Mouse (Mus musculus) stomach, embryonic 14.5 days (tissue): ENCODE measurements at regions not wholly inside any gene's neighbourhood (a gene's known extent, or its start where the extent isn't known, plus 50 kb on each side); places are given as distances from the start of the nearest gene placed in this dataset.

Source experiments
- ATAC-seq: fragments of 200-750 bp; cut with Nextera tagmentation; 2 replicates; pipeline ENCODE4 v1.8.0; 2017; ENCODE audit warnings: low read depth, moderate TSS enrichment; ENCODE audit not compliant: insufficient number of reproducible peaks, insufficient read depth, low FRiP score
- H3K27ac ChIP-seq: fragments of 300-500 bp; sonication (generic); 2 replicates; pipeline ENCODE4 v1.5.1; 2014; ENCODE audit warnings: mild to moderate bottlenecking, low read length, moderate library complexity, mixed read lengths
- H3K27me3 ChIP-seq: fragments of 300-500 bp; sonication (generic); 2 replicates; pipeline ENCODE4 v1.6.1; 2014; ENCODE audit warnings: low read length, control low read depth, mixed read lengths; ENCODE audit not compliant: control insufficient read depth, insufficient read depth
- H3K36me3 ChIP-seq: fragments of 300-500 bp; sonication (generic); 2 replicates; pipeline ENCODE4 v1.6.1; 2014; ENCODE audit warnings: mild to moderate bottlenecking, control low read depth, low read length, moderate library complexity, mixed read lengths; ENCODE audit not compliant: control insufficient read depth, insufficient read depth
- H3K4me1 ChIP-seq: fragments of 300-500 bp; sonication (generic); 2 replicates; pipeline ENCODE4 v1.6.1; 2014; ENCODE audit warnings: low read length, control low read depth, mixed read lengths; ENCODE audit not compliant: control insufficient read depth, insufficient read depth
- H3K4me2 ChIP-seq: fragments of 300-500 bp; sonication (generic); replicated peaks from 2 replicates; pipeline ENCODE4 v1.6.1; 2014; ENCODE audit warnings: low read depth, low read length, control low read depth
- H3K4me3 ChIP-seq: fragments of 300-500 bp; sonication (generic); 2 replicates; pipeline ENCODE4 v1.5.1; 2014; ENCODE audit warnings: low read depth, low read length, control low read depth
- H3K9ac ChIP-seq: fragments of 300-500 bp; sonication (generic); replicated peaks from 2 replicates; pipeline ENCODE4 v1.6.1; 2014; ENCODE audit warnings: low read depth, mild to moderate bottlenecking, control low read depth, low read length, moderate library complexity, mixed read lengths
- H3K9me3 ChIP-seq: fragments of 300-500 bp; sonication (generic); 2 replicates; pipeline ENCODE4 v1.6.1; 2016; ENCODE audit warnings: low read depth, low read length, control low read depth; ENCODE audit not compliant: control insufficient read depth
- WGBS: fragments of 180-500 bp; shearing (Covaris S2); extraction: QIAGEN DNeasy Blood & Tissue Kit; methylation state at CpG from one replicate; pipeline ENCODE4 v1.1.7; 2014; 5-methylcytosine and 5-hydroxymethylcytosine counted together

GRCm38 (mm10) chr13:28856472-28856871, 97.0 kb downstream of the Sox4 start:
- Histone ChIP-seq H3K4me2 (no peak overlapping the region), H3K4me1 (no peaks in the 10 kb centered on the region), H3K36me3 (no peaks in the 10 kb centered on the region), H3K27me3 (no peaks in the 10 kb centered on the region), H3K27ac (no peak overlapping the region), H3K4me3 (no peak overlapping the region), H3K9me3 (no peaks in the 10 kb centered on the region), H3K9ac (no peak overlapping the region)
- no peak for ATAC-seq
- 75% methylated on average over 4 of the region's 4 CpGs for WGBS

- Histone ChIP-seq H3K4me3 (no peak overlapping the region), H3K27me3 (no peaks in the 10 kb centered on the region), H3K9ac (no peak overlapping the region), H3K4me2 (no peak overlapping the region), H3K36me3 (no peaks in the 10 kb centered on the region), H3K27ac (no peak overlapping the region), H3K4me1 (no peaks in the 10 kb centered on the region), H3K9me3 (no peaks in the 10 kb centered on the region)
- ATAC-seq, result no peak
- 77% methylated on average over 9 of the region's 9 CpGs for WGBS
These were observed 99.3 kb downstream of the Sox4 start for GRCm38 (mm10) chr13:28854247-28854646.

GRCm38 (mm10) chr13:28848305-28848704, 105.2 kb downstream of the Sox4 start:
- no peak overlapping the region for H3K4me2 ChIP-seq
- no peaks in the 10 kb centered on the region for H3K9me3 ChIP-seq
- no peak for ATAC-seq
- no peaks in the 10 kb centered on the region for H3K36me3 ChIP-seq
- 81% methylated on average over 5 of the region's 5 CpGs for WGBS
- no peaks in the 10 kb centered on the region for H3K4me1 ChIP-seq
- no peaks in the 10 kb centered on the region for H3K27me3 ChIP-seq
- H3K9ac ChIP-seq, result no peak overlapping the region
- H3K4me3 ChIP-seq, result no peak overlapping the region
- no peak overlapping the region for H3K27ac ChIP-seq

GRCm38 (mm10) chr13:28847478-28847877, 106.0 kb downstream of the Sox4 start:
- no peak overlapping the region for H3K27ac ChIP-seq
- WGBS, result 62% methylated on average over 3 of the region's 3 CpGs
- H3K9me3 ChIP-seq, result no peaks in the 10 kb centered on the region
- H3K4me2 ChIP-seq, result no peak overlapping the region
- no peak overlapping the region for H3K4me3 ChIP-seq
- no peaks in the 10 kb centered on the region for H3K27me3 ChIP-seq
- no peak overlapping the region for H3K9ac ChIP-seq
- H3K36me3 ChIP-seq, result no peaks in the 10 kb centered on the region
- H3K4me1 ChIP-seq, result no peaks in the 10 kb centered on the region
- no peak for ATAC-seq

- no peak for ATAC-seq
- Histone ChIP-seq H3K36me3 (no peaks in the 10 kb centered on the region), H3K27ac (no peak overlapping the region), H3K27me3 (no peaks in the 10 kb centered on the region), H3K9me3 (no peaks in the 10 kb centered on the region), H3K9ac (no peak overlapping the region), H3K4me2 (no peak overlapping the region), H3K4me1 (0 out of 2 replicates have a peak, but pooled peaks cover 1% of the 10 kb centered on the region), H3K4me3 (no peak overlapping the region)
- 80% methylated on average over 3 of the region's 3 CpGs for WGBS
These were observed 109.0 kb downstream of the Sox4 start for GRCm38 (mm10) chr13:28844495-28844894.

DNA sequence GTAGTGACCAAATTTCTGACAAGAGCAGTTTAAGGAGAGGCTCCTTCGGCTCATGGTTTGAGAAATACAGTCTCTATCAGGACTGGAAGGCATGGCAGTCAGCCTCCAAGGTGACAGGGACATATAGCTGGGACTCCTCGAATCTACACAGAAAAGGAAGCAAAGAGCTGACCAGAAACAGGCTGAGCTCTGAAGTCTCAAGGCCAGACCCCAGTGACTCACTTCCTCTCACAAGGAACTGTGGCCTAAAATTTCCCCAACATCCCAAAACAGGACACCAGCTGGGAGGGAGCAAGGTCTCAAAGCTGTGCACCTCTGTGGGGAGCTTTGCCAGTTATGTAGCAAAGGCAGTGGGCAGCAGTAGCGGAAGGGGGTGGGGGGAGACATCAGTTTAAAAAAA, 110.7 kb downstream of the Sox4 start:
- Histone ChIP-seq H3K9ac (no peak overlapping the region), H3K36me3 (no peaks in the 10 kb centered on the region), H3K4me3 (no peak overlapping the region), H3K9me3 (no peaks in the 10 kb centered on the region), H3K4me1 (peaks cover 10% of the 10 kb centered on the region; the same call in 1 of the 2 replicates), H3K4me2 (no peak overlapping the region), H3K27ac (no peak overlapping the region), H3K27me3 (no peaks in the 10 kb centered on the region)
- ATAC-seq, result no peak
- 77% methylated on average over 3 of the region's 3 CpGs for WGBS

GRCm38 (mm10) chr13:28840142-28840541, 113.4 kb downstream of the Sox4 start:
- 68% methylated on average over 5 of the region's 5 CpGs for WGBS

GRCm38 (mm10) chr13:28839084-28839483, 114.4 kb downstream of the Sox4 start:
- 19% methylated on average over 6 of the region's 6 CpGs for WGBS
- Histone ChIP-seq H3K4me1 (peaks cover 10% of the 10 kb centered on the region; the same call in 1 of the 2 replicates), H3K27me3 (no peaks in the 10 kb centered on the region), H3K27ac (no peak overlapping the region), H3K9ac (no peak overlapping the region; the same call in 1 of the 2 replicates), H3K9me3 (no peaks in the 10 kb centered on the region), H3K36me3 (no peaks in the 10 kb centered on the region), H3K4me2 (no peak overlapping the region), H3K4me3 (no peak overlapping the region)
- ATAC-seq, result no peak

More at GRCm38 (mm10) chr13:28840142-28840541, 113.4 kb downstream of the Sox4 start:
- no peaks in the 10 kb centered on the region for H3K9me3 ChIP-seq
- no peak overlapping the region for H3K4me3 ChIP-seq
- H3K36me3 ChIP-seq, result no peaks in the 10 kb centered on the region
- ATAC-seq, result no peak
- H3K4me2 ChIP-seq, result no peak overlapping the region
- H3K27me3 ChIP-seq, result no peaks in the 10 kb centered on the region
- H3K9ac ChIP-seq, result no peak overlapping the region
- peaks cover 10% of the 10 kb centered on the region; the same call in 1 of the 2 replicates for H3K4me1 ChIP-seq
- no peak overlapping the region for H3K27ac ChIP-seq

GRCm38 (mm10) chr13:28838216-28838615, 115.3 kb downstream of the Sox4 start:
- Histone ChIP-seq H3K9ac (no peak overlapping the region), H3K9me3 (no peaks in the 10 kb centered on the region), H3K27me3 (no peaks in the 10 kb centered on the region), H3K36me3 (no peaks in the 10 kb centered on the region), H3K4me2 (no peak overlapping the region), H3K4me1 (peaks cover 16% of the 10 kb centered on the region), H3K27ac (no peak overlapping the region), H3K4me3 (no peak overlapping the region)
- no peak for ATAC-seq
- 59% methylated on average over 3 of the region's 3 CpGs for WGBS
